In genomic region chr2:173229578-173230224, GRCm38 (mm10) we compare ENCODE assay signal across 8 mouse cellular contexts. TPM values are rescaled to one million over a fixed set of nuclear protein-coding genes. Genes with fewer than 3 reads are reported as not detected.
DNase-seq lines count a peak whose midpoint lies in the region; ATAC-seq and TF ChIP-seq lines count a peak whose summit lies in the region.

No protein-coding gene starts in this region.

- TF ChIP-seq CTCF in left cerebral cortex, adult 2 months (IDR thresholded peaks at IDR 0.05): peak; percentile 98

- peak; percentile 93 for ATAC-seq in common myeloid progenitor, adult 5-6 weeks (replicated peaks; ENCODE audit: low read depth, poor library complexity, severe bottlenecking)

- peaks cover 32% of the 10 kb centered on the region for H3K27me3 ChIP-seq in megakaryocyte, embryonic 14.5 days (replicated peaks)

- peak; percentile 96 for DNase-seq in ZHBTc4 (ENCODE audit: low read depth, low spot score)
- DNase-seq in gastrocnemius, adult 8-10 months (ENCODE audit: low spot score in 2 of 2): peak; percentile 75 to 81
- DNase-seq in hindlimb bud, embryonic 11.5 days (ENCODE audit: extremely low spot score, low read depth, low spot score): peak; percentile 88
- peak; percentile 89 to 94 for DNase-seq in left cerebral cortex, adult 2 months (ENCODE audit: extremely low spot score in 1 of 2, low spot score in 2 of 2)
- DNase-seq in right cerebral cortex, adult 2 months (ENCODE audit: low spot score in 2 of 2): peak; percentile 94 to 96
- DNase-seq in urinary bladder, postnatal 14 days (ENCODE audit: low spot score): peak; percentile 93

- H3K4me1 ChIP-seq in megakaryocyte, embryonic 14.5 days: peaks cover 24% of the 10 kb centered on the region

- H3K36me3 ChIP-seq in megakaryocyte, embryonic 14.5 days (replicated peaks; ENCODE audit: low read length): no peaks in the 10 kb centered on the region

- no peaks in the 10 kb centered on the region for H3K9me3 ChIP-seq in megakaryocyte, embryonic 14.5 days

- intact Hi-C loops in left cerebral cortex, adult 2 months (cut with DNase I): loop anchor here (1.0 kb wide), 3 partner anchors 46 to 317 kb away; no protein-coding TSS in a partner anchor

- H3K4me3 ChIP-seq in left cerebral cortex, adult 2 months: no peak overlapping the region
- H3K4me3 ChIP-seq in megakaryocyte, embryonic 14.5 days (replicated peaks): peak overlapping the region; percentile 85

- no peak overlapping the region; the same call in 1 of the 2 replicates for H3K27ac ChIP-seq in left cerebral cortex, adult 2 months

RNA-seq across cellular contexts. Expression of gene Zbp1, which starts 11.0 kb away (rescaled TPM):
- 0.15 and 6.0 TPM in 2 replicates for total RNA-seq in common myeloid progenitor, adult 5-6 weeks (2017)
- under 1 TPM in 1 of 4 experiments, not detected in 3; 0.54 TPM for total RNA-seq in gastrocnemius, adult 8-10 months (2022)
- under 1 TPM in 1 of 2 experiments, not detected in 1; 0.36 TPM for total RNA-seq in left cerebral cortex, adult 2 months (2021)
- 2.8 TPM in 1 of 2 replicates, not detected in the other for polyA plus RNA-seq in megakaryocyte, embryonic 14.5 days (2012; ENCODE audit: insufficient read depth, low replicate concordance)

RNA-seq across cellular contexts. Expression of gene Pmepa1, which starts 46.6 kb away (rescaled TPM):
- 0.18 TPM in 1 of 2 replicates, not detected in the other for total RNA-seq in common myeloid progenitor, adult 5-6 weeks (2017)
- 10 to 100 TPM; 10.8 to 23.7 (median 18.9) TPM for total RNA-seq in gastrocnemius, adult 8-10 months (2022)
- total RNA-seq in left cerebral cortex, adult 2 months (2021): 10 to 100 TPM; 53.4 to 58.5 TPM
- 5.3 and 26.8 TPM in 2 replicates for polyA plus RNA-seq in megakaryocyte, embryonic 14.5 days (2012; ENCODE audit: insufficient read depth, low replicate concordance)
